Mouse (Mus musculus) kidney, postnatal 10 days (tissue): ENCODE results near the gene Yipf7.
A peak's percentile ranks its signal among the peaks of the same experiment; 100 is the strongest.

Experiments
- DNase-seq: peaks from one replicate; pipeline ENCODE4 v3.0.0; 2021; ENCODE audit warnings: mixed read lengths

Gene Yipf7

GRCm38 (mm10) chr5:69542489-69542888, at the start of gene Yipf7:
Gene Yipf7, minus strand, starts transcription at chr5:69542648.
- no peak for DNase-seq

DNA sequence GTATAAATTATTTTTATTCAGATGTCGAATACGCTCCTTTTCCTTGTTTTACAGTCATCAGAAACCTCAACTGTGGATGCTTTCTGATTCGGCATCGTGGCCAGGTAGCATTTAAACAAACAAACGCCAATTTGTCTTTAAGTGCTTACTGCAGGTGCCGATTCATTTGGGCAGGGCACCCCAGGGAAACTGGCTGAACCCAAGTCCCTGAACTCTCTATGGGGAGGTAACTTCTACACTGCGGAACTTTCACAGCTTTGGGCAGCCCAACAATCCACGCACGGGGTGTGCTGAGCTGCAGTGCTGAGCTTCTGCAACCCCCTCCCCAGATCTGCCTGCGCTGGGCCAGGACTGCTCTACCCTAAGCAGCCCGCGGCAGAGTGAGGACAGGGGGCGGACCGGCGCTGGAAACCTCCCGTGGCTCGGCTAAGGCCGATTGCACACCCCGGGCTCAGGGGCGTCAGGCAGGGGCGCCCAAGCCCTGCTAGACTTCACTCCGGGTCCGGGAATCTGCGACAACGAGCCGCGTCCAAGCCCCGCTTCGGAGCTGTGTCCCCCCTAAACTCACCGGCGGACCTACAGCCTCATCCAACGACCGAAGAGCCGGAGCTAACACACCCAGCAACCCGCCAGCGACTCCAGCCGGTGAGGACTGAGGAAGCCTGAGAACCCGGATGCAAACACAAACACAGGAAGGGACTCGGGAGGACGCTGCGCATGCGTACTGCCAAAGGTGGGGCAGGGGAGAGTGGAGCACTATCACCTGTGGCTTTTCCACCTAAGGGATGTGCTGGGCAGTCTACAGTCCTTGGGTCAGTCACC, 49.4 kb upstream of the Yipf7 start, which contains the start of gene Gnpda2:
Gene Gnpda2, minus strand, starts transcription at position 701 of the 822 bp plus-strand sequence.
- peak; percentile 90 for DNase-seq

DNA sequence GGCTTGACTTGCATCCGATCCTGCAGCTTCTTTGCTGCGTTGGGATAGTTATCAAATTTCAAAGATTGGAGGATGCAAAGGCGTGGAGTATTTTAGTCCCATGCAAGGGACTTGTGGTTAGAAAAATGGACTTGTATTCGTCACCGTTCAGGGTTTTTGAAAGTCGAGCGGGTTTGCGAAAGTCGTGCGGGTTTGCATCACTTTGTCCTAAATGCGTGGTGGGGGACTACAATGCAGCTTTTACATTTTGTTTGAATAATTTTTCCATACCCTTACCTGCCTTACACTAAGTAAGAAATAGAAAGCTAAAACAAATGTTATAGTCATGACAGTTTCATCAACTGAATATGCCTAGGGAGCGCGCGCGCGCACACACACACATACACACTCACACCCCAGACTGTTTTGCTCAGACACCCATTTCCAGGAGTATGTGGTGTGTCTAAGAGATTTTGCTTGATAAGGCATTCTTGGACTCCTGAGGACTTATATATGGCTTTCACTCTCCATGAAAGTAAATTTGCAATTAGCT, 15.0 kb upstream of the Yipf7 start:
- peak; percentile 7 for DNase-seq

- DNase-seq, result peak; percentile 96
Measured at GRCm38 (mm10) chr5:69556628-69557403, 14.4 kb upstream of the Yipf7 start, which contains the start of gene Guf1. Gene Guf1, plus strand, starts transcription at chr5:69556923.

- no peak for DNase-seq
Measured at GRCm38 (mm10) chr5:69541680-69542079, 768 bp downstream of the Yipf7 start.

GRCm38 (mm10) chr5:69523944-69524343, 18.5 kb downstream of the Yipf7 start:
- no peak for DNase-seq

DNA sequence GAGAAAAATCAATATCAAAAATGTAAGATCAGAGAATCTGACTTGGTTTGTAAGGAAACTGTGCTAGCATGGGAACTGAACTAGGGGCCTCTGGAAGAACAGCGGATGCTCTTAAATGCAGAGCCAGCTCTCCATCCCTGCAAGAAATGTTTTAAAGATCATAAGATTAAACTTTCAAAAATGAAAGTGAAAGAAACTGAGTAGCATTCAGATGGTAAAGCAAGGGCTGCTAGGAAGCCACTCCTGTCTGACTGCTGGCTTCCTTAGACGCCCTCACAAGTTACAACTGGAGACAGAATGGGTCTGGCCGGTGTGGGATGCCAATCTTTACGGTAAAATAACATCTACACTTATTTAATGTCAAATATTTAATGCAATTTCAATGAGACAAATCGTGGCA, 20.4 kb downstream of the Yipf7 start:
- DNase-seq, result no peak

DNA sequence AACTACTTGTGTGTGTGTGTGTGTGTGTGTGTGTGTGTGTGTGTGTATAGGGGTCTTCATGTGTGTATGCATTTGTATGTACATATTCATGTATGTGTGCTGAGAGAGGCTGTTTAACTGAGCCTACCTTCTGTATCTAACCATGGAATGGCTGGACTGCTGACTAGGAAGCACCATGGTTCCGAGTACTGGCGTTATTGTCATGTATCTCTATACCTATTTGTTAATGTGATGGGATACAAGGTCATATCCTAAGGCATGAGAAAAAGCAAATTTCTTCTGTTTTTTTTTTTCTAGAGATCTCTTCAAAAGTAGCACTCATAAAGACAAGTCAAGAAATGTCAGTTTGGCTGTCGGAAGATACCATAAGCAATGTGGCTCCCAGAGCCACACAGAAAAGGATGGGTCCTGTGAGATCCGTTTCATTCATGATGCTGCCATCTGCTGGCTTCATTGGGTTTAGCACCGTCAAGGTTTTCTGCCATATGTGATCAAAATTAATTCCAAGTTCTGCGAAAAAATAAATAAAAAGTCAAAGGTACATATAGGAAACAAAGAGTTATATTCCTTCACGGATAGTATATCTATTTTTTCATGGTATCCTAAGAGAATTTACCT, 21.7 kb downstream of the Yipf7 start:
- DNase-seq, result peak; percentile 60

DNA sequence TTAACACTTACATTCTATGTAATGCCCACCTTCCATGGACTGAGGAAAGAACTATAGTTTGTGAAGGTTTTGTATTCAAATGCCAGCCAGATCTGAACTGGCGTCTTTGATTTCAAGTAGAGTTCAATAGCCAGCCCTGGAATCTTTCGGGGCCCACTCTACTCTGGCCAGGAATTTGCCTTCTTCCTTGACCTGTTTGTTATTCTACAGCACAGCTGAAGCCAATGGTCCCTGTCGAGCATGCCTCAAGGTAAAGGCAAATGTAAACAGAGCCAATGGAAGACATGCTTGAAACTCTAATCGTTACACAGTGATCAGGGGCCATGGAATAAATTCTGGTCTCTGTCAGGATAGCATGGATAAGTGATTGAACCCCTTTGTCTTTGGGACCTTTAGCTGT, 30.2 kb downstream of the Yipf7 start:
- DNase-seq, result no peak

GRCm38 (mm10) chr5:69511631-69512030, 30.8 kb downstream of the Yipf7 start:
- no peak for DNase-seq

DNA sequence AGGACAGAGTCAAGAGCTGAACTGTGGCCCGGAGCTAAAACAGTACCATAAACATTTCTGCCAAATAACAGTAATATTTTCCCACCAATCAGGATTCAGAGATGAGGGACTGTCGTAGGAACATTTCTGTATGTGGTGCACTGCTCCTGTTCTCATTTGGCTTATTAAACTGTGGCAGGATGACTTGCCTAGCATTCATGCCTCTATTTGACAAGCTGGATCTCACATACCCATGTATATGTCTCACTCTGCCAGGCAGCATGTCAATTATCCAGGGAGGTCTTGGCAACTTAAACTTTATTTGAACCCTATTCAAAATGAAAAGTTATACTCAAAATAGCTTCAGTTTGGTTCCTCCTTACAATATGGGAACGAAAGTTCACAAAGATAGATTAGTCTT, 35.4 kb downstream of the Yipf7 start:
- no peak for DNase-seq

DNA sequence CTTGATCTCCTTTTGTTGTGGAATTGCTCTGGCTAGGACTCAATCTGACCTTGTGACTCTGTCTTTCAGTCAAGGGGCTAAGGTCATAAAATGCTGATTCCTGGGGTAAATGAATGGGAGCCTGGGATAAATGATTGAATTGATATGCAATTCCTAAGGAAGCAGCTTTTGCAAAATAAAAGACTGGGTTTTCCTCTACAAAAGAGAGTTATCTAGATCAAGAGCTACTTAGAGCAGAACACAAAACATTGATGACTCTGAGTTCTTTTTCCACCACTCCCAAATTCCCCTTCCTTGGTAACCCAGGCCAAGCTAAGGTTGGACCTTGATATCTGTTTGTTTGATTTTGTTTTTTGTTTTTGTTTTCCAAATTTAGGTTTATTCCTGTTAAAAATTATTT, 53.4 kb downstream of the Yipf7 start:
- no peak for DNase-seq

DNA sequence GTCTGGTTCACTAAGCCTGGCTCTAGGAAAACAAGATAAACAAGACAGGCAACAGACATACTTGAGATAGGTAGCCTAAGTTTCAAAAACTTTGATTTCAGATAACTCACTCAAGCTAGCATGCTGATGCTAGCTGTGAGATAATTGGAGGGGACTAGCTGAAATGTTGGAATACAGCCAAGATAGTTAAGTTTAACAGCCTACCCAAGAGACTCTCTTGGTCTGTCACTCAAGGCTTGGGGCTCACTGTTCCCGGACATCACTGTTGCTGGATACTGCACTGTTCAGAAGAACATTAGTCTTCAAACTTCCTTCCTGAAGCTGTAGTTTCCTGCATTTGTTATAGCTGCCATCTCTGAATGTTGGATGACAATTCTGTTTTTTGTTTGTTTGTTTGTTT, 74.9 kb downstream of the Yipf7 start:
- no peak for DNase-seq
